Mouse (Mus musculus) megakaryocyte progenitor cell, adult 5-6 weeks (primary cell): Measurements from ENCODE around the gene Slc38a1. TPM values are rescaled to one million over a fixed set of nuclear protein-coding genes. Genes with fewer than 3 reads are reported as not detected.

ENCODE experiments used
- ATAC-seq: replicated peaks from 2 replicates; pipeline ENCODE4 v1.8.0; 2016; ENCODE audit warnings: mild to moderate bottlenecking, moderate TSS enrichment, inconsistent platforms; ENCODE audit not compliant: poor library complexity
- total RNA-seq, 2 experiments: library from RNA; stranded (forward) in 1 of 2; stranded (reverse) in 1 of 2; fragments of 157-497, 149-512 nt in 1 of 2; fragments of 200-1000 nt in 1 of 2; gene quantifications; 2 replicates each; pipeline versions ENCODE4 v1.2.3 to v1.2.4; 2015 to 2017

Slc38a1 gene
- total RNA-seq, 2 experiments from 2014 or later = 53.2 to 107 TPM

DNA sequence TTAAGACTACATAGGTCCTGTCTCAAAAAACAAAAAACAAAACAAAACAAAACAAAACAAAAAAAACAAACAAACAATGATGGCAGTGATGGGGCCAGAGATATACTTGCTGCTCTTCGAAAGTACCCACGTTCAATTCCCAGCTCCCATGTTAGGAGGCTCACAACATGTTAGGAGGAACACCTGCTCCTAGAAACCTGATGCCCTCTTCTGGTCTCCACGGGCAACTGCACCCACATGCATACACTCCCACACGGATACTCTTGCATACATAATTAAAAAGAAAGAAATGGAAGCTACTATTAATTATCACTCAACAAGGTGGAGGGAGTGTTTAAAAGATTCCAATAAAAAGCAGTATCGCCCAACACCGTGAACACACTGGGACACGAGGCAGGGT is 20.3 kb downstream of the Slc38a1 start:
- no peak for ATAC-seq

DNA sequence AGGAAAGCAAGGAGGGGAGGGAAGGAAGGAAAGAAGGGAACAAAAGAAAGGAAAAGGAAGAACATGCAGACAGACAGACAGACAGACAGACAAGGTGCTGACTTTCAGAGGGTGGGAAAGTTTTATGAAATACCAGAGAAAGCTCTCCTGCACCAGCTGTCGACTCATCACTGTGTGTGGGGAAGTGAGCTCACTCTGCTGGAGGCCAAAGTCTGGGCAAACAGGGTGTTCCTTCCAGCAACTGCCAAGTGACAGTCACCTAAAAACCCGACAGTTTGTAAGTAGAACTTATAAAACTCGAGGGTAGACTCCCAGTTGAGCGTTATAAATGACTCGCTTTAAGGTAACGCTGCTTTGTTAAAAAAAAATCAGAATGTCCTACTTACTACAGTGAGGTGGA is 21.0 kb downstream of the Slc38a1 start:
- no peak for ATAC-seq

DNA sequence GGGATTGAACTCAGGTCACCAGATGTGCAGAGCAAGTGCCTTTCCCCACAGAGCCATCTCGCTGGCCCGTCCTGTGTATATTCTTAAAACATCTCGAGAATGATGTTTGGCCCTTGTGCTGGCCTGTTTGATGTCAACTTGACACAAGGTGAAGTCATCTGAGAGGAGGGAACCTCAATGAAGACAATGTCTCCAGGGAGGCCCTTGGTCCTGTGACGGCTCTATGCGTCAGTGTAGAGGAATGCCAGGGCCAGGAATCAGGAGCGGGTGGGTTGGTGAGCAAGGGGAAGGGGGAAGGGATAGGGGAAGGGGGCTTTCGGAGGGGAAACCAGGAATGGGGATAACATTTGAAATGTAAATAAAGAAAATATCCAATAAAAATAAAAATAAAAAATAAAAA is 25.2 kb downstream of the Slc38a1 start:
- ATAC-seq = no peak

DNA sequence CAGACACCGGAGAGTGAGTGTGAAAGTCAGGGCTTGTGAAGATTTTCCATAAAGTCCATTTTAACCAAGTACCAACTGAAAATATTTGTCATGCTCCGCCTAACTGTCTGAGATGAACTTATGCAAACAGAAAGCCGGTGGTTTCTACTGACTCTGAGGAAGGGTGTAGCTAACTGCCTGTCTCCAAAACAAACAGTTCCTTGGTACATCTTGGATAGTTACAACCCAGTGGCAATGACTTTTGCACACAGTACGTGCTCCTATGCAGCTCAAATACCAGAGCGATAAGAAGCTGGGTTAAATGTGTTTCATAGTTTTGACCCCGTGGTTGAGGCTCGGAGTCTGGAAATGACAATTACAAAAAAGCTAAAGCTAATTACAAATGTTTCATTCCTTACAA is 34.0 kb downstream of the Slc38a1 start:
- no peak for ATAC-seq

DNA sequence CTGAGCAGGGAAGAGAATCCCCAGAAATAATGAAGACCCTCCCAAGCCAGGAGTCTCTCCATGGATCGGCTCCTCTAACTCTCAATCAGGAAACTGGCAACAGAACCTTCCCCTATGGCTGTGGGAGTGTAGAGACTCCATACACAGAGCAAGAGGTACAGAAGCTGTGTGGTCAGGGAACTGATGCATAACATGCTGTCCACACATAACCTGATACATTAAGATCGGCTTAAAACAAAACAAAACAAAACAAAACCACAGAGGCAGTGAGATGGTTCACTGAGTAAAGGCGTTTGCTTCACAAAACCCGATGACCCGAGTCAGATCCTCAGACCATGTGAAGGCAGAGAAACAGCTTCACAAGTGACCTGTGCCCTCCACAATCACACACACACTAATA is 35.3 kb downstream of the Slc38a1 start:
- no peak for ATAC-seq

DNA sequence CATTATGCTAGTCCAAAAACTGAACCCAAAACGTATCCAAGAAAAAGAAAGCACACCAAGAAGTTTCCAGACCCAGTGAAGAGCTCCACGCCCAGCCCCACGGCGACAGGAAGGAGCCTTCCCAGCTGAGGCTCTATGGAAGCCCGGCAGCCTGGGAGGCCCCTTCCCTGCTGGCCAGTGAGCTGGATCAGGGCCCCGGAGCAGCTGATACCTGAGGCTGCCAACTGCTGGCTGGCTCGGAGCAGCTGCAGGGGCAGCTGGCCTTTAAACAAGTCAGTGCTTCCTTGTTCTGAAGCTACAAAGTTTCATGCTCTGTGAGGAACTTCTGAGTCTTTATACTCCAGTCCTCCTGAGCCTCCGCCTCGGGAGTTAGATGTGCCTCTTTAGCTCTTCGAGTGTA is 38.4 kb downstream of the Slc38a1 start:
- ATAC-seq = no peak

DNA sequence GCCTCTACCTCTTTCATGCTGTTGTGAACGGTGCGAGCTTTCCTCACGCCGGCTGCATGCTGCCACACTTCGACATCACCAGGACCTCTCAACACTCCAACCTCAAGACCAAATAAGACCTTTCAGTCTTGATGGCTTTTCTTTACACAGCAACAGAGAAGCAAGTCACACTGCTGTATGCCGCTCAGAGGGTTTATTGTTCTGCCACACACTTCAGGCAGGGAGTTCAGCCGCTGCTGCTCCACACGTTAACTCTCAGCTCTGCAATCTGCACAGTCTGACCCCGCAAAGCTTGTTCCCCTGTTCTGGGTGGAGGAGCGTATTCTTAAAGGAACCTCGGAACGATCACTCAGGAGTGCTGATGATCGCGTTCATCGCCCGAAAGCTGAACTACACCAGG is 40.7 kb downstream of the Slc38a1 start:
- no peak for ATAC-seq

DNA sequence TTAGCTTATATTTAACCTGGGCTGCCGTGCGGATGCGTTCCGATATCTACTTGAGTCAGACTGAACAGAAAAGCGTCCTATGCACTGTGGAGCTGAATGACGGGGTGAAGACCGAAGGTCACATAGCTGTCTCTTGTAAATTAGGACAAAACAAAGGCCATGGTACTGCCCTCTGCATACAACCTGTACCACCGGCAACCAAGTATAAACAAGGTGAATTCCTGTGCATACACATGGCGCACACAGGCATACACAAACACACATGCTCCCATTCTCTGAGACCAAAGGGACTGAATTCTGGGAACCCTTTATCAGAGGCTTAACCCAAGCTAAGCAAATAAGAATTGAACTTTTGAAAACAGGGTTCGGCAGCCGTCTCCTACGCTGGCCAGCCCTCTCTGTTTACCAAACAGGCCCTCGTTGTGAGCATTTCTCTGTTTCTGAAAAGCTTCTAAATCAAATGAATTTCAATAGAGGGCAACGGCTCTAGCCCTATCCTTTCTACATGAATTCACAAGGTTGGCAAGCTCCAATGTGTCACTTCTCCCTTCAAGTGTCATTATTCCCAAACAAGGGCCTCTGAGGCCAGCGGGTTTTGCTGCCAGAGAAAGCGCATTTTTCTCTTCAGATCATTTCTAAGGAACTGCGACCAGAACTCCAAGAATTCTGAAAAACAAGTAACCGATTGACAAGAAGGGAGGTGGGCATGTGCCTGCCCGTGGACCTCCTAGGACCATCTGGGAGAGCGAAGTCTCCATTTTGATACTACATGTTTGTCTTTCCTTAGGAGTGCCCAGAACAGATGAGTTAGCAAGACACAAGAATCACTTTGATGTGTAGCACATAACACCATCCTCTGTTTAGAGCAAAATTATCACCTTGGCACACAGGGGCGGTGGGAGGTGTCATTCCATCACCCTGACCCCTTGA is 42.6 kb downstream of the Slc38a1 start:
- ATAC-seq = no peak

DNA sequence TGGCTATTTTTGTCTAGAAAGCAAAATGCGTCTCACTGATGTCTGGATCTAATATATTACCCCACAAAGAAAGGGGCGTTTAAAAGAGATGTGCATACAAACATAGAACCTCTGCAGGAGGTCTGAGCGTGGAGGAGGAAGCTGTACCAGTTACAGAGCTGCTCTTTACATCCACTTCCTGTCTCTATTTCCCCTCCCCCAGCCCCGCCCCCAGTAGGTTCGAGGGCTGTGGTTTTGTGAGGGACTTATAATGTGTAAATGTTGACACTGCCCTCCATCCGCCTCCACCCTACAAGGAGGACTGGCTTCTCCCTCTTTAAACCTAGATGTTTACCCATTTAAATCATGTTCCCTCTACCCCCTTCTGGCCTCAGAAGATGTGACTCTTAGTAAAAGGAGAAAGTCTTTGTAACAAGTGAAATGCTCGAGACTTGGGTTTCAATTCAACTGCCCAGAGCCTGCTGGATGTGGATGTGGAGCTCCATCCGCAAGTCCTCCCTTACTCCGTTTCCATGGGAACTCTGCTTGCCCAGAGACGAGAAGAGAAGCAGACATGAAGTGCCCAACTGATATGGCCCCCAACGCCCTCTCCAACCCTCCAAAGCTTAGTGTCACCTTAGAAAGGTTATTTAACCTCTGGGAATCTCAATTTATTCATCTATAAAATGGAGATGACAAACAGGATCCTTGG is 43.7 kb downstream of the Slc38a1 start:
- ATAC-seq = peak; percentile 75

DNA sequence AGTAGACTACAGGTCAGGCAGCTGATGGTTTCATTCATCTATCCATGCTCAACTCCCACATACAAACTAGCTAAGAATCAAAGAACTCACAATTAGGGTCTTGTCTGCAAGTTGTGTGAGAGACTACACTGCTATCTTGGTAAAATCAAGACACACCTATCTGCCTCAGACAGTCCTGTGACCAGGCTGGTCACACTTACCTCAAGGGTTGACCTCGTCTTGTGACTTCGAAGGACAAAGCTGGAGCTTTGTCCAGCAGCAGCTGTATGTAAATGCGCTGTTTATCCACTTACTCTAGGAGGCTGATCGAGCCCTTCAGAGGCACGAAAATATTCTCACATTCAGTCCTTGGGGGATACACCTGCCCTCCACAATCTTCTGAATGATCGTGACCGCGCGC is 45.6 kb downstream of the Slc38a1 start:
- ATAC-seq = no peak

DNA sequence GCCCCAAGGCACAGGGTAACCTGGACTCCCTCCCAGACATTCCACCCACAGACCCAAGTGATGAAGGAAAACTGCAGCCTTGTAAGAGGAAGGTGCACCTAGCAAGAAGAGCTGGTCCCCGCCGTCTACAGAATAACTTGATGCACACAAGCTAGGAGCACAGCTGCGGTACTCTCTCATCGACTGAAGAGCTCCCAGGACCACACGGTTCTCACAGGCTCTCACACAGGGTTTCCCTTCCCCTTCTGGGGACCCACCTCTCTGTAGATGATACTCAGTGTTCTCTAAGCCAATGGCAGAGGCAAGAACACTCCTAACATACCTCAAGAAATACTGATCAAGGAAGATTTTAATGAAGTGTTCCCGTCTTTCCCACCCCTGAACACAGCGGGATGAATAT is 48.4 kb downstream of the Slc38a1 start:
- ATAC-seq = peak; percentile 46

DNA sequence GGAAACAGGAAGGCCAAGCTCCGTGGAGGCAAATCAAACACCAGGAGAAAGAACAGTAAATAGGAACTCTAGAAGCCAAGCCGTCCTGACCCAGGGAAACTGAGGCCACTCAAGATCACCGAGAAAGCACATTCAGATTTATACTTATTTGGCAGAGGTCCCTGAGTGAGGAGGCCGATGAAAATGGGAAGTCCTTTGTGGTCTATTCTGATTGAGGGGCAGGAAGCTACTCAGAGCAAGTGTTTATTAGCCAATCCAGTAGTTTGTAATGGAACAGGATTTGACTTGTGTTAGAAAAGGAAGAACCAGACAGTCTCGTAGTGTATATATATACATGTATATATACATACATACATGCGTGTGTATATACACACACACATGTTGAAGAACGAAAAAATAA is 48.8 kb downstream of the Slc38a1 start:
- ATAC-seq = peak; percentile 78

DNA sequence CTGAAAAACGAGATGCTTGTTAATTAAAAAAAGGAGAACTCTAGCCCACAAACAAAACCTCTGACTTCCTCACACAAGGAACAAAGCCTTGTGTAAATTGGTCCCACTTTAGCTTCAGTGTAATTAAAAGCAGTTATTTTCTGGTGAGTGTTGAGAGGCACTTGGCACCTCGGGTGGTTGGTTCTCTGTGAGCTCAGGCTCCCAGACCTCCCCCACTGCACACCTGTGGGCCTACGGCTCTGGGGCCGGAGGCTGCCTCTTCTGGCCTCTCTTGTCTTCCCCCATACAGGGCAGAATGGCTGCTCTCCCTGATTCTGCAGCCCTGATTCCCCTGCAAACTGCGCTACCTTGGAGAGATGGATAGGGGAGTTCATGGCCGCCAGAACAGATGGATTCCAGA is 49.3 kb downstream of the Slc38a1 start:
- peak; percentile 10; the same call in 1 of the 2 replicates for ATAC-seq

DNA sequence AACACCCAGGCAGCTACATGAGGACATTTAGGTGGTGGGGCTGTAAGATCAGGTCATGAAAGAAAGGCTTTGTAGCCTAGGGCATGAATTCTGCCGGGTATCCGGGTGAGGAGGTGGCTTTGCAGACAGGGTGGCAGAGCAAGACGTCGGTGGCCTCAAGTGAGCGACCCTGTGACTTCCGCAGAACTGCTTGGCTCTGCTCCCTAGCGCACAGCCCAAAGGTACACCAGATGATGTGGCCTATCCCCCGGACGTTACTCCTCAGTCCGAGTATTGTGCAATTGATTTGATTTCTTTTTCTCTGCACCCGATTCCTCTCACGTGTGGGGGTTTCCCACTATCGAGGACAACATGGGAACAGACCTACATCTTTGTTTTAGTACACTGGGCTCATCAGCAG is 49.7 kb downstream of the Slc38a1 start:
- ATAC-seq = peak; percentile 53

DNA sequence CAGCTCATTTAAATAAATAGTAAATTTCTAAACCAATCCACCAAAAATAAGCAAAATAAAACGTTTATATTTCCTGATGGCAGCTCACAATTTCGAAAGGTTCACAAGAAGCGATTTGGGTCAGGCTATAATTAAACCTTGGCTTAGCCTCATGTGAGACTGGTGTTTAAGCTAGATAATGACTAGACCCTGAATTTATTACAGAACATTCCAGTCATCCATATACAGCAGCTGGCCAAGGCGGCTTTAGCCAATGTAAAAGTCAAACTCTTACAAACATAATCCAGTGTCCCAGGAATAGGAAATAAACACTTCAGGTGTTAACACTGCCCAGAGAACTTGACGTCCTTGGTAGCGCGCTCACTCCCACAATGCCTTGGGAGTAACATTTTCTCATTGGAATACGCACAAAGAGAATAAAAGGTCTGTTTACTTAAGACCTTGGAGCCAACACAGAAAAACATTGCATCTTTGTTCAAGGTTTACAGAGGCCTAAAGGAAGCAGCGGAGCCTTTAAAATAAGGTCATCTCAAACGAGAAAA is 50.8 kb downstream of the Slc38a1 start:
- no peak for ATAC-seq

DNA sequence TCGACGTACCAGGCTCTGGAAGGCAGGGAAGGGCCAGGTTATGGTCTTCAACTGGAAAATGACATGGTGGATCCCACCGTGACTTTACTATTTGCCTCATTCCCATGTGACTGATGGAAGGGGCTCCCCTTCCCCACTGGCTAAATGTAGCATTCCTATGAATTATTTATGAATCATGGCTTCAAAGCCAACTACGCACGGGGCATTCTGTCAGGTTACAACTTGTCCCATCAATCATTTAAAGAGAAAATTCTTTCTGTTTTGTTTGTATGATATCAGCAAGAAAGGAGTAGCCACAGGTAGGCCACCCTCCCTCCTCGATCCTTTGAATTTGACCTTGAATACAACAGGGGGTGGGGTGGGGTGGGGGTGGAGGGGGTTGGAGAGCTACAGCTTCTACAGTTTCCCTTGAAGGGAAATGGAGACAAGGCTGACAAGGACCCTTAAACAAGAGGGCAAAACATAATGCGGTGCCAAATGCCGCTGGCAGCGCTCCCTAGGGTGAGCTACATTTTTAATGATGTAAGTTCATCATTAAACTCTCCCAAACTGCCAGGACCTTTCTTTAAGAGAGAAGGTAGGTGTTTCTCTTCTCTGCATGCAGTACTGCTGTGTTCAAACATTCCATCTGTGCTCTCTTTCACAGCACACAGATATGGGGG is 53.6 kb downstream of the Slc38a1 start:
- no peak for ATAC-seq

DNA sequence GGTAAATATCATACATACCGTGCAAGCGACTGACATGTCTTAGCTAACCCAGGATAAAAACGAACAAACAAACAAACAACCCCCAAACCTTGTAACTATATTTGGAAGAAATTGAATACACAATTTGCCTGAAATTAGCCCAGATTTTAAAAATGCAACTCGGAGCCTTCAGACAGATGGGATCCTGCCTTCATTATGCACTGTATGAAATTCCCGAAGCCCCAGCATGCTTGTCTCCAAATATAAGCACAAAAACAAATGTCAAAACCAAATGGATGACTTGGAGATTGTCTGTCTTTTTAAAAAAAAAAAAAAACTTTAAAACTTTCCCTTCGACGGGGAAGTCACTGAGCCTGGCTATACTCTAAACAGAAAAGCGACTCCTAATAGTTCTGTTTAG is 54.7 kb downstream of the Slc38a1 start:
- no peak for ATAC-seq

DNA sequence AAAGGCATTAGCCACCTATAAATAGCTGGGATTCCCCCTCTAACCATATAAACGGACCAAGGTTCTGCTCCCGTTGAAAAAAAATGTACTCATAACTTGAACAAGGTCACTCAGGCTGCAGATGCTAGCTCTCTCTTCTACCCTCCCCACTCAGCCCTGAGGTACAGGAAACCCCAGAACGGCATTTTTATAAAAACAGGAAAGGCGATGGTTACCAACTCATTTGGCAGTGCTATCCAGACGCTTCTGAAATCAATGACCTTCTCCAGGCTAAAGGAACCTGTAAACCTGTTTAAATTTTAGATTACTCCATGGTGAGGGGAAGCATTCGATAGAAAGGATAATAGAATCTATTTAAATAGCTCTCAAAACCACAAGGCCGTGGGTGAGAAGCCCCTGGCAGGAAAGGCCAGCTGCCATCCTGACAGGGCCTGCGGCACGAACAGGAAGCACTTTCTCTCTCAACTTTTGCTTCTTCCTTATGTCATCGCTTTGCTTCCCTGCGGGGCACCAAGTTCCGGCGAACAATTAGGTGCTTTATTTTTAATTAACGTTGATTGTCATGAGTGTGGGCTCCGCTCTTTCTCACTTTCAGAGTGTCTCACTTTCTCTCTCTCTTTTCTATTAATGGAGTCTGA is 59.2 kb downstream of the Slc38a1 start:
- ATAC-seq = no peak

DNA sequence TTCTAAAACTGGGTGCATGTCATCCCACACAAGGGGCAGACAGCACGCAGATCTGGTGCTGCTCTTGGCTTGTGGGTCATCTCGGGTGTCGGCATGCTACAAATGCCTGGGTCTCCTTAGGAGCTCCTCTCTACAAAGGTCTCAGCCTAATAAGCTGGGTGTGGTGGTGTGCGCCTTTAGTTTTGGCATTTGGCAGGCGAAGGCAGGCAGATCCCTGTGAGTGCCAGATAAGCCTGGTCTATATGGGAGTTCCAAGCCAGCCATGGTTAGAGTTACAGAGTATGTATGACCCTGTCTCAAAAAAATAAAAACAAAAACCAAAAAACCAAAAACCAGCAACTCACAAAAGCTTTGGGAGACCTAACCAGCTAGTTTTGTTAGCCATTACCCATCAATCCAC is 65.7 kb downstream of the Slc38a1 start:
- peak; percentile 54 for ATAC-seq

DNA sequence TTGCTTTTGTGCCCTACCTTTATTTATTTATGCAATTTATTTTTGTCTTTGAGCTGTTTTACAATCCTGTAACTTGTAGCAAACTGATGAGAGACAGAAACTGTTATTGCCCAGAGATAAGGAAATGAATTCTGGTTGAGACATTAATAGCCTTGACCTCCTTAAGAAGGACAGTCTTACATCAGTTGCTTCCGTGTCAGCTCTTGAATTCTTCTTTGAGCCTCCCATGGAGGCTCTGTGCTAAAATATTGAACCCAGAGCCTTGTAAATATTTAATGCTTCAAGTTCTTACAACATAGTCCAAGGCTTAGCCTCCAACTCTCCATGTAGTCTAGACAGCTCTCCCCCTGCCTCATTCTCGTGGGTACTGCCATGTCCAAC is 73.7 kb downstream of the Slc38a1 start:
- no peak for ATAC-seq
